8 mouse cellular contexts compared by ENCODE assay signal in the genomic region with DNA sequence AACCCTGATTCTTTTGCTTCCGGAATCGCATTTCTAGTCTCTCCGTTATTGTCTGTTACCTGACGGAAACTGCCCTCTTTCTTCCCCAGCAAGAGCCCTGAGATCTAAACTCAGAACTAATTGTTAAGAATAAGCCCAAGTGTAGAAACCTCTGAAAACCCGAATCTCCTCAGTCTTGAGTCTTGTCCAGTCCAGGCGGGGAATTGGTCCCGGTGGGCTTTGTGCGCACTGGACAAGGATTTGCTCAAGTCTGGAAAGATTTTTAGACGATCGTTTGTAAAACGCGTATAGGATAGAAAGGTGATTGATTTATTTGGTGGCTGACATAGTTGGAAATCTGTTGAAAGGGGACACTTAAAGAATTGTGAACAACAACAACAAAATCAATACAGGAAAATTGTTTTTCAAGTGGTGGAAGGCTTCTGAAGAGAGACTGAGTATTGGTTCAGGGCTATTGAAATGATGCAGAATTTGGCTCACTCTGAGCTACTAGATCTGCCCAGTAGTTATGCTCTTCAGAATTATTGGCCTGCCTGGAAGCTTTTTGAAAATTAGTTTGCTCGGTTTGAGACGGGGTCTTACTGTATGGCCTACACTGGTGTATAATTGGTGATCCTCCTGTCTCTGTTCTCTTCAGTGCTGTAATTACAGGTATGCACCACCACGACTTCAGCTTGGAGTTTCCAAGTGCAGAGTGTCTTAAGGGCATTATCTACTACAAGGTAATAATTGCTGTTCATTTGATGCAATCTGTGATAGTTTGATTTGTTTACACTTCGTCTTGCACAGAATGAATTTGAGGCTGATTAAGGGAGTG. TPM values are rescaled to one million over a fixed set of nuclear protein-coding genes. Genes with fewer than 3 reads are reported as not detected.
DNase-seq lines count a peak whose midpoint lies in the region; ATAC-seq lines count a peak whose summit lies in the region.

No protein-coding gene starts in this region.

- peak overlapping the region; percentile 96 for H3K27ac ChIP-seq in lung, embryonic 16.5 days (ENCODE audit: low read length)
- H3K27ac ChIP-seq in hindbrain, embryonic 13.5 days, result peak overlapping the region; percentile 95
- peak overlapping the region; percentile 60 for H3K27ac ChIP-seq in midbrain, embryonic 11.5 days (ENCODE audit: low read depth, low read length)

- WGBS in lung, embryonic 16.5 days, result 5% methylated on average over 16 of the region's 16 CpGs
- 9% methylated on average over 16 of the region's 16 CpGs for WGBS in hindbrain, embryonic 13.5 days
- WGBS in midbrain, embryonic 11.5 days, result 15% methylated on average over 16 of the region's 16 CpGs

- no peaks in the 10 kb centered on the region for H3K9me3 ChIP-seq in lung, embryonic 16.5 days (ENCODE audit: control insufficient read depth, low read length)
- no peaks in the 10 kb centered on the region for H3K9me3 ChIP-seq in hindbrain, embryonic 13.5 days
- no peaks in the 10 kb centered on the region for H3K9me3 ChIP-seq in midbrain, embryonic 11.5 days (ENCODE audit: control insufficient read depth, low read length)

- DNase-seq in lung, postnatal 25 days (ENCODE audit: low spot score), result no peak
- peak; percentile 90 for DNase-seq in midbrain, embryonic 11.5 days (ENCODE audit: low spot score, missing footprints)
- DNase-seq in urinary bladder, adult 18-20 months (ENCODE audit: low spot score in 2 of 2), result no peak
- no peak for DNase-seq in cerebellum, postnatal 36 days
- no peak for DNase-seq in frontal cortex, postnatal 14 days (ENCODE audit: low spot score in 2 of 2)

- H3K36me3 ChIP-seq in lung, embryonic 16.5 days (ENCODE audit: control insufficient read depth, insufficient read depth, low read length), result peaks cover 5% of the 10 kb centered on the region; the same call in 1 of the 2 replicates
- peaks cover 20% of the 10 kb centered on the region for H3K36me3 ChIP-seq in hindbrain, embryonic 13.5 days
- H3K36me3 ChIP-seq in midbrain, embryonic 11.5 days (ENCODE audit: control insufficient read depth, insufficient read depth, low read length), result peaks cover 4% of the 10 kb centered on the region; the same call in 1 of the 2 replicates

- peak; percentile 53 for ATAC-seq in lung, embryonic 16.5 days (ENCODE audit: low read depth)
- 0 out of 2 replicates have a peak, but pooled peaks have one; percentile 13 for ATAC-seq in common myeloid progenitor, adult 5-6 weeks (replicated peaks; ENCODE audit: low read depth, poor library complexity, severe bottlenecking)
- peak; percentile 47; the same call in 1 of the 2 replicates for ATAC-seq in hindbrain, embryonic 13.5 days (ENCODE audit: low FRiP score)
- ATAC-seq in midbrain, embryonic 11.5 days (ENCODE audit: low FRiP score), result peak; percentile 66

- peaks cover 11% of the 10 kb centered on the region for H3K4me1 ChIP-seq in lung, embryonic 16.5 days (replicated peaks; ENCODE audit: control insufficient read depth, insufficient read depth, low read length)
- peaks cover 24% of the 10 kb centered on the region for H3K4me1 ChIP-seq in hindbrain, embryonic 13.5 days (replicated peaks)
- H3K4me1 ChIP-seq in midbrain, embryonic 11.5 days (ENCODE audit: control insufficient read depth, insufficient read depth, low read length), result peaks cover 7% of the 10 kb centered on the region

- H3K27me3 ChIP-seq in lung, embryonic 16.5 days (ENCODE audit: control insufficient read depth, insufficient read depth, low read depth, low read length), result no peaks in the 10 kb centered on the region
- H3K27me3 ChIP-seq in hindbrain, embryonic 13.5 days, result no peaks in the 10 kb centered on the region
- H3K27me3 ChIP-seq in midbrain, embryonic 11.5 days (ENCODE audit: control insufficient read depth, insufficient read depth, low read length), result no peaks in the 10 kb centered on the region

- peak overlapping the region; percentile 84 for H3K9ac ChIP-seq in lung, embryonic 16.5 days (ENCODE audit: low read length)
- H3K9ac ChIP-seq in hindbrain, embryonic 13.5 days, result peak overlapping the region; percentile 82
- H3K9ac ChIP-seq in midbrain, embryonic 11.5 days (ENCODE audit: low read length), result peak overlapping the region; percentile 74

- peak overlapping the region; percentile 63 for H3K4me2 ChIP-seq in lung, embryonic 16.5 days (ENCODE audit: low read depth, low read length)
- H3K4me2 ChIP-seq in hindbrain, embryonic 13.5 days, result peak overlapping the region; percentile 70
- H3K4me2 ChIP-seq in midbrain, embryonic 11.5 days, result peak overlapping the region; percentile 65

- peak overlapping the region; percentile 79 for H3K4me3 ChIP-seq in lung, embryonic 16.5 days (ENCODE audit: low read length)
- H3K4me3 ChIP-seq in hindbrain, embryonic 13.5 days, result peak overlapping the region; percentile 63
- H3K4me3 ChIP-seq in midbrain, embryonic 11.5 days (ENCODE audit: low read depth, low read length), result peak overlapping the region; percentile 68

RNA-seq across cellular contexts. Expression of gene Zscan21, which starts 0.7 kb away (rescaled TPM):
- polyA plus RNA-seq in lung, embryonic 16.5 days (2015; fragmentation: Nextera tagmentation; extraction: Ambion mirVana), result 57.9 and 61.5 TPM in 2 replicates
- 16.6 and 20.7 TPM in 2 replicates for total RNA-seq in common myeloid progenitor, adult 5-6 weeks (2017)
- 102 and 113 TPM in 2 replicates for polyA plus RNA-seq in hindbrain, embryonic 13.5 days (2015; fragmentation: Nextera tagmentation; extraction: Ambion mirVana)
- polyA plus RNA-seq in midbrain, embryonic 11.5 days (2014; fragmentation: Nextera tagmentation; extraction: Ambion mirVana), result 113 and 122 TPM in 2 replicates

RNA-seq across cellular contexts. Expression of gene Zkscan1, which starts 32.5 kb away (rescaled TPM):
- polyA plus RNA-seq in lung, embryonic 16.5 days (2015; fragmentation: Nextera tagmentation; extraction: Ambion mirVana), result 14.8 and 18.1 TPM in 2 replicates
- 29.1 and 44.2 TPM in 2 replicates for total RNA-seq in common myeloid progenitor, adult 5-6 weeks (2017)
- polyA plus RNA-seq in hindbrain, embryonic 13.5 days (2015; fragmentation: Nextera tagmentation; extraction: Ambion mirVana), result 27.1 and 27.2 TPM in 2 replicates
- 39.1 and 45.0 TPM in 2 replicates for polyA plus RNA-seq in midbrain, embryonic 11.5 days (2014; fragmentation: Nextera tagmentation; extraction: Ambion mirVana)

RNA-seq across cellular contexts. Expression of gene Zfp113, which starts 38.1 kb away (rescaled TPM):
- 22.8 and 24.0 TPM in 2 replicates for polyA plus RNA-seq in lung, embryonic 16.5 days (2015; fragmentation: Nextera tagmentation; extraction: Ambion mirVana)
- total RNA-seq in common myeloid progenitor, adult 5-6 weeks (2017), result 8.9 and 10.2 TPM in 2 replicates
- polyA plus RNA-seq in hindbrain, embryonic 13.5 days (2015; fragmentation: Nextera tagmentation; extraction: Ambion mirVana), result 38.9 and 40.5 TPM in 2 replicates
- 27.4 and 32.9 TPM in 2 replicates for polyA plus RNA-seq in midbrain, embryonic 11.5 days (2014; fragmentation: Nextera tagmentation; extraction: Ambion mirVana)

RNA-seq across cellular contexts. Expression of gene Cops6, which starts 43.5 kb away (rescaled TPM):
- polyA plus RNA-seq in lung, embryonic 16.5 days (2015; fragmentation: Nextera tagmentation; extraction: Ambion mirVana), result 292 and 301 TPM in 2 replicates
- 30.2 and 54.0 TPM in 2 replicates for total RNA-seq in common myeloid progenitor, adult 5-6 weeks (2017)
- 308 and 322 TPM in 2 replicates for polyA plus RNA-seq in hindbrain, embryonic 13.5 days (2015; fragmentation: Nextera tagmentation; extraction: Ambion mirVana)
- 262 and 293 TPM in 2 replicates for polyA plus RNA-seq in midbrain, embryonic 11.5 days (2014; fragmentation: Nextera tagmentation; extraction: Ambion mirVana)

RNA-seq across cellular contexts. Expression of gene Ap4m1, which starts 54.4 kb away (rescaled TPM):
- 26.2 and 27.4 TPM in 2 replicates for polyA plus RNA-seq in lung, embryonic 16.5 days (2015; fragmentation: Nextera tagmentation; extraction: Ambion mirVana)
- 23.0 and 33.7 TPM in 2 replicates for total RNA-seq in common myeloid progenitor, adult 5-6 weeks (2017)
- 24.3 and 26.5 TPM in 2 replicates for polyA plus RNA-seq in hindbrain, embryonic 13.5 days (2015; fragmentation: Nextera tagmentation; extraction: Ambion mirVana)
- polyA plus RNA-seq in midbrain, embryonic 11.5 days (2014; fragmentation: Nextera tagmentation; extraction: Ambion mirVana), result 15.2 and 17.3 TPM in 2 replicates

Comparison
In these comparisons a context has a peak if more than half of its experiments do, and no peak if none do; other contexts are left out.
1. ATAC-seq: peak in every context shown above with its lines; median percentile 66 in midbrain, embryonic 11.5 days; 53 in lung, embryonic 16.5 days; 47 in hindbrain, embryonic 13.5 days; 13 in common myeloid progenitor, adult 5-6 weeks.